Mouse (Mus musculus) limb, embryonic 10.5 days (tissue): Measurements from ENCODE around the gene Abraxas2. TPM values are rescaled to one million over a fixed set of nuclear protein-coding genes. Genes with fewer than 3 reads are reported as not detected.

ENCODE experiments used
- DNase-seq: peaks from one replicate; pipeline ENCODE4 v3.0.0-alpha.2; 2017; ENCODE audit warnings: low spot score
- H3K27ac ChIP-seq: fragments of 300-500 bp; sonication (generic); 2 replicates; pipeline ENCODE4 v1.5.1; 2016; ENCODE audit warnings: mild to moderate bottlenecking
- H3K27me3 ChIP-seq: fragments of 300-500 bp; sonication (generic); 2 replicates; pipeline ENCODE4 v1.6.1; 2016; ENCODE audit warnings: low read depth, mild to moderate bottlenecking; ENCODE audit not compliant: poor library complexity, severe bottlenecking
- H3K36me3 ChIP-seq: fragments of 300-500 bp; sonication (generic); 2 replicates; pipeline ENCODE4 v1.6.1; 2016; ENCODE audit warnings: mild to moderate bottlenecking, moderate library complexity
- H3K4me1 ChIP-seq: fragments of 300-500 bp; sonication (generic); 2 replicates; pipeline ENCODE4 v1.6.1; 2016
- H3K4me3 ChIP-seq: fragments of 300-500 bp; sonication (generic); 2 replicates; pipeline ENCODE4 v1.5.1; 2016; ENCODE audit warnings: mild to moderate bottlenecking, moderate library complexity
- H3K9me3 ChIP-seq: fragments of 300-500 bp; sonication (generic); replicated peaks from 2 replicates; pipeline ENCODE4 v1.6.1; 2016; ENCODE audit warnings: mild to moderate bottlenecking
- WGBS: fragments of 180-500 bp; shearing (Covaris S2); methylation state at CpG from one replicate; pipeline ENCODE4 v1.1.7; 2016; 5-methylcytosine and 5-hydroxymethylcytosine counted together
- polyA plus RNA-seq: library from polyadenylated mRNA; unstranded; fragments of >200 nt; fragmentation: Nextera tagmentation; extraction: Ambion mirVana; gene quantifications from 2 replicates; pipeline ENCODE4 v1.2.1, GENCODE M21; 2016

Gene Abraxas2
- polyA plus RNA-seq = 34.8 and 36.5 TPM in 2 replicates

- H3K27ac ChIP-seq = peak within 1 kb of the TSS; percentile 90
- H3K4me3 ChIP-seq = peak within 1 kb of the TSS; percentile 75
- peaks cover 10% of the 10 kb centered on the region; the same call in 1 of the 2 replicates for H3K4me1 ChIP-seq
- peak; percentile 92 for DNase-seq
- no peaks in the 10 kb centered on the region for H3K27me3 ChIP-seq
- H3K9me3 ChIP-seq = no peaks in the 10 kb centered on the region
- H3K36me3 ChIP-seq = 0 out of 2 replicates have a peak, but pooled peaks cover 2% of the 10 kb centered on the region
- WGBS = 1% methylated on average over 53 of the region's 53 CpGs
These were observed at the start of gene Abraxas2 for GRCm38 (mm10) chr7:132859042-132859958. Gene Abraxas2, plus strand, starts transcription at chr7:132859225.

- WGBS = 23% methylated on average over 6 of the region's 6 CpGs
- peak overlapping the region; percentile 38 for H3K4me3 ChIP-seq
These were observed 49.3 kb upstream of the Abraxas2 start for GRCm38 (mm10) chr7:132809721-132810120.

GRCm38 (mm10) chr7:132810368-132810767, 48.7 kb upstream of the Abraxas2 start:
- H3K36me3 ChIP-seq = peaks cover 2% of the 10 kb centered on the region; the same call in 1 of the 2 replicates
- no peaks in the 10 kb centered on the region for H3K9me3 ChIP-seq
- WGBS = 8% methylated on average over 6 of the region's 6 CpGs
- H3K4me1 ChIP-seq = peaks cover 88% of the 10 kb centered on the region
- DNase-seq = peak; percentile 49
- H3K4me3 ChIP-seq = peak overlapping the region; percentile 17; the same call in 1 of the 2 replicates
- peak overlapping the region; percentile 56; the same call in 1 of the 2 replicates for H3K27ac ChIP-seq
- no peaks in the 10 kb centered on the region for H3K27me3 ChIP-seq

More at GRCm38 (mm10) chr7:132809721-132810120, 49.3 kb upstream of the Abraxas2 start:
- Histone ChIP-seq H3K36me3 (peaks cover 2% of the 10 kb centered on the region; the same call in 1 of the 2 replicates), H3K27me3 (no peaks in the 10 kb centered on the region), H3K9me3 (no peaks in the 10 kb centered on the region), H3K27ac (peak overlapping the region; percentile 84), H3K4me1 (peaks cover 84% of the 10 kb centered on the region)
- no peak for DNase-seq

GRCm38 (mm10) chr7:132810879-132811278, 48.1 kb upstream of the Abraxas2 start:
- Histone ChIP-seq H3K27ac (peak overlapping the region; percentile 67; the same call in 1 of the 2 replicates), H3K36me3 (peaks cover 2% of the 10 kb centered on the region; the same call in 1 of the 2 replicates), H3K9me3 (no peaks in the 10 kb centered on the region), H3K27me3 (no peaks in the 10 kb centered on the region), H3K4me1 (peaks cover 93% of the 10 kb centered on the region), H3K4me3 (peak overlapping the region; percentile 70; the same call in 1 of the 2 replicates)
- DNase-seq = peak; percentile 93
- WGBS = 36% methylated on average over 1 of the region's 1 CpGs

GRCm38 (mm10) chr7:132811716-132812618, 47.1 kb upstream of the Abraxas2 start:
- peaks cover 94% of the 10 kb centered on the region for H3K4me1 ChIP-seq
- peak overlapping the region; percentile 70 for H3K4me3 ChIP-seq
- H3K27ac ChIP-seq = peak overlapping the region; percentile 97
- no peaks in the 10 kb centered on the region for H3K36me3 ChIP-seq
- DNase-seq = peak; percentile 68
- no peaks in the 10 kb centered on the region for H3K27me3 ChIP-seq
- 13% methylated on average over 23 of the region's 23 CpGs for WGBS
- no peaks in the 10 kb centered on the region for H3K9me3 ChIP-seq

GRCm38 (mm10) chr7:132812619-132813415, 46.2 kb upstream of the Abraxas2 start:
- no peaks in the 10 kb centered on the region for H3K9me3 ChIP-seq
- H3K27ac ChIP-seq = peak overlapping the region; percentile 97
- H3K4me1 ChIP-seq = peaks cover 86% of the 10 kb centered on the region
- under 1% methylated on average over 57 of the region's 59 CpGs for WGBS
- DNase-seq = peak; percentile 78
- H3K4me3 ChIP-seq = peak overlapping the region; percentile 70
- H3K27me3 ChIP-seq = no peaks in the 10 kb centered on the region
- no peaks in the 10 kb centered on the region for H3K36me3 ChIP-seq

GRCm38 (mm10) chr7:132813416-132814088, 45.5 kb upstream of the Abraxas2 start, which contains the start of gene Fam53b:
Gene Fam53b, minus strand, starts transcription at chr7:132813886.
- H3K36me3 ChIP-seq = no peaks in the 10 kb centered on the region
- H3K4me3 ChIP-seq = peak within 1 kb of the TSS; percentile 70
- H3K4me1 ChIP-seq = peaks cover 79% of the 10 kb centered on the region
- DNase-seq = peak; percentile 85
- under 1% methylated on average over 85 of the region's 85 CpGs for WGBS
- peak within 1 kb of the TSS; percentile 97 for H3K27ac ChIP-seq
- no peaks in the 10 kb centered on the region for H3K27me3 ChIP-seq
- H3K9me3 ChIP-seq = no peaks in the 10 kb centered on the region

- Histone ChIP-seq H3K4me1 (peaks cover 73% of the 10 kb centered on the region), H3K4me3 (peak overlapping the region; percentile 70), H3K36me3 (no peaks in the 10 kb centered on the region), H3K9me3 (no peaks in the 10 kb centered on the region), H3K27ac (peak overlapping the region; percentile 97), H3K27me3 (no peaks in the 10 kb centered on the region)
- WGBS = 1% methylated on average over 7 of the region's 7 CpGs
- no peak for DNase-seq
These were observed 45.0 kb upstream of the Abraxas2 start for GRCm38 (mm10) chr7:132814089-132814450.

GRCm38 (mm10) chr7:132815081-132815480, 43.9 kb upstream of the Abraxas2 start:
- H3K4me3 ChIP-seq = peak overlapping the region; percentile 17; the same call in 1 of the 2 replicates
- H3K27me3 ChIP-seq = no peaks in the 10 kb centered on the region
- 0 out of 2 replicates have a peak, but pooled peaks cover under 1% of the 10 kb centered on the region for H3K36me3 ChIP-seq
- WGBS = 20% methylated on average over 5 of the region's 5 CpGs
- peak overlapping the region; percentile 70 for H3K27ac ChIP-seq
- DNase-seq = peak; percentile 64
- no peaks in the 10 kb centered on the region for H3K9me3 ChIP-seq
- peaks cover 63% of the 10 kb centered on the region for H3K4me1 ChIP-seq

- Histone ChIP-seq H3K27ac (no peak overlapping the region), H3K9me3 (no peaks in the 10 kb centered on the region), H3K4me1 (peaks cover 49% of the 10 kb centered on the region), H3K36me3 (peaks cover 6% of the 10 kb centered on the region), H3K27me3 (no peaks in the 10 kb centered on the region), H3K4me3 (no peak overlapping the region)
- 85% methylated on average over 2 of the region's 2 CpGs for WGBS
- DNase-seq = no peak
These were observed 42.5 kb upstream of the Abraxas2 start for GRCm38 (mm10) chr7:132816528-132816927.

- 91% methylated on average over 6 of the region's 6 CpGs for WGBS
These were observed 42.0 kb upstream of the Abraxas2 start for GRCm38 (mm10) chr7:132817056-132817455.

More at GRCm38 (mm10) chr7:132817056-132817455, 42.0 kb upstream of the Abraxas2 start:
- DNase-seq = no peak
- H3K36me3 ChIP-seq = peaks cover 6% of the 10 kb centered on the region
- peaks cover 44% of the 10 kb centered on the region for H3K4me1 ChIP-seq
- no peak overlapping the region for H3K27ac ChIP-seq
- no peaks in the 10 kb centered on the region for H3K27me3 ChIP-seq
- no peak overlapping the region for H3K4me3 ChIP-seq
- H3K9me3 ChIP-seq = no peaks in the 10 kb centered on the region
